Mouse (Mus musculus): Measurements from ENCODE around the gene Ddx54. TPM values are rescaled to one million over a fixed set of nuclear protein-coding genes. Genes with fewer than 3 reads are reported as not detected.

Ddx54 gene
- polyA plus RNA-seq, 2 experiments = 9.9 to 12.4 TPM

GRCm38 (mm10) chr5:120568964-120569363 lies 43.6 kb upstream of the Ddx54 start:
- Histone ChIP-seq H3K4me1 (replicated peaks; ENCODE audit: control insufficient read depth in 2 of 2, insufficient read depth in 2 of 2, low read length in 1 of 2) (peaks cover 0 to 19% of the 10 kb centered on the region in 2 experiments; a peak in 2 of 4 replicates), H3K27ac (no peak overlapping the region), H3K9me3 (ENCODE audit: control insufficient read depth, low read length) (no peaks in the 10 kb centered on the region), H3K27me3 (ENCODE audit: control insufficient read depth, insufficient read depth, low read length) (no peaks in the 10 kb centered on the region), H3K4me2 (ENCODE audit: low read depth) (no peak overlapping the region), H3K4me3 (ENCODE audit: insufficient read depth in 1 of 2, low read depth in 2 of 2, low read length in 2 of 2) (no peak overlapping the region), H3K36me3 (replicated peaks; ENCODE audit: control insufficient read depth, insufficient read depth, low read depth) (no peaks in the 10 kb centered on the region; the same call in 1 of the 2 replicates), H3K9ac (replicated peaks) (no peak overlapping the region)
- 48% methylated on average over 4 of the region's 4 CpGs for WGBS (ENCODE audit: insufficient replicate concordance)
- TF ChIP-seq EP300 (IDR thresholded peaks at IDR 0.05; ENCODE audit: low read depth) (no peak), CTCF (IDR thresholded peaks at IDR 0.05; ENCODE audit: low read depth) (no peak)
- no peak for ATAC-seq (ENCODE audit: insufficient read depth)
- no peak for DNase-seq (ENCODE audit: low read depth in 3 of 3, low spot score in 3 of 3)

DNA sequence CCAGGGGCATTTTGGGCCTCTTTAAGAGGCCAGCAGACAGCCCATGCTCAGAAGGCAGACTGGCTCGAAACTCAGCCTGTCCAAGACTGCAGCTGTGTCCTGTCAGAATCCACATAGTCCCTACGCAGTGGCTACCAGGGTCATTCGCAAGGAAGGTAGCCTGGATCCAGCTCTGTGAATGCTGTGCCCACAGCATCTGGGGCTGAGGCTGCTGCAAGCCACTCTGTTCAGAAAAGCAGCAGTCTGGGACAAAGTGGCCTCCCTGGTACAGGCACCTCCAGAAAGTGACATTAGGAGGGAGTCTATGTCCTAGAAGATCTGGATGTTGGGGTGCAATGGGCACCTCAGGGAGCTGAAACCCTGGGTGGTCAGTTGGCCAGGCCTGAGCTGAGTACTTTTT lies 42.7 kb upstream of the Ddx54 start:
- DNase-seq (ENCODE audit: low read depth in 3 of 3, low spot score in 3 of 3) (no peak), ATAC-seq (ENCODE audit: insufficient read depth) (no peak)
- Histone ChIP-seq H3K9me3 (ENCODE audit: control insufficient read depth, low read length) (no peaks in the 10 kb centered on the region), H3K4me3 (ENCODE audit: insufficient read depth in 1 of 2, low read depth in 2 of 2, low read length in 2 of 2) (no peak overlapping the region), H3K27ac (no peak overlapping the region), H3K27me3 (ENCODE audit: control insufficient read depth, insufficient read depth, low read length) (no peaks in the 10 kb centered on the region), H3K4me2 (ENCODE audit: low read depth) (no peak overlapping the region), H3K9ac (replicated peaks) (no peak overlapping the region), H3K4me1 (replicated peaks; ENCODE audit: control insufficient read depth in 2 of 2, insufficient read depth in 2 of 2, low read length in 1 of 2) (peaks cover 0 to 15% of the 10 kb centered on the region in 2 experiments; a peak in 2 of 4 replicates), H3K36me3 (replicated peaks; ENCODE audit: control insufficient read depth, insufficient read depth, low read depth) (no peaks in the 10 kb centered on the region; the same call in 1 of the 2 replicates)
- TF ChIP-seq CTCF (IDR thresholded peaks at IDR 0.05; ENCODE audit: low read depth) (no peak), EP300 (IDR thresholded peaks at IDR 0.05; ENCODE audit: low read depth) (no peak)
- 93% methylated on average over 3 of the region's 3 CpGs for WGBS (ENCODE audit: insufficient replicate concordance)

DNA sequence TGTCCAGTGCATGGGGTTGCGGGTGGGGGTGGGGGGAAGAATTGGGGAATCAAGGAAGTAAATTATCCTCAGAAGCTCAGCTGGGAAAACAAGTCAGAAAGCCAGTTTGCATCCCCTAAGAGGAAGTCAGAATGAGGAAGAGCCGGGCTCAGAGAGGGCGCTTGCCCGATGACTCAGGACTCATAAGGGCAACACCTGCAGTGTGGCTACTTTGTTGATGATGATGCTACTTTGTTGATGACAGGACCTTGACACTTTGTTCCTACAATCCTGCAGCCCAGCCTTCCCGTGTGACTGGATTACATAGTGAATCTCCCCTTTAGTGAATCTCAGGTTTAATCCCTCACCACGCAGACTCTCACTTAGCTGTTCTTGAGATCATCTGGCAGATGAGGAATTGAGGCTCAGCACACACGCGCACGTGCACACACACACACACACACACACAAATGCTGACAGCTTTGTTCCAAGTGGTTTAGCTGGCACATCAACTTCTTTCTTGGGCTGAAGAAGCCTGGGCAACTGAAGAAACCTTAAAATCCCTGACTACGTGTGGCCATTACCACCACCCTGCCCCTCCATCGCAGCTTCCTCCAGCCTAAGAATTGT lies 42.1 kb upstream of the Ddx54 start:
- Histone ChIP-seq H3K4me3 (ENCODE audit: insufficient read depth in 1 of 2, low read depth in 2 of 2, low read length in 2 of 2) (no peak overlapping the region), H3K4me1 (replicated peaks; ENCODE audit: control insufficient read depth in 2 of 2, insufficient read depth in 2 of 2, low read length in 1 of 2) (peaks cover 0 to 14% of the 10 kb centered on the region in 2 experiments; a peak in 2 of 4 replicates), H3K27me3 (ENCODE audit: control insufficient read depth, insufficient read depth, low read length) (no peaks in the 10 kb centered on the region), H3K27ac (no peak overlapping the region), H3K36me3 (replicated peaks; ENCODE audit: control insufficient read depth, insufficient read depth, low read depth) (no peaks in the 10 kb centered on the region; the same call in 1 of the 2 replicates), H3K4me2 (ENCODE audit: low read depth) (no peak overlapping the region), H3K9ac (replicated peaks) (no peak overlapping the region), H3K9me3 (ENCODE audit: control insufficient read depth, low read length) (no peaks in the 10 kb centered on the region)
- no peak for TF ChIP-seq EP300 (IDR thresholded peaks at IDR 0.05; ENCODE audit: low read depth)
- TF ChIP-seq CTCF (IDR thresholded peaks at IDR 0.05; ENCODE audit: low read depth) = no peak
- no peak for DNase-seq (ENCODE audit: low read depth in 3 of 3, low spot score in 3 of 3)
- WGBS (ENCODE audit: insufficient replicate concordance) = 61% methylated on average over 11 of the region's 11 CpGs
- ATAC-seq (ENCODE audit: insufficient read depth) = no peak

- no peak overlapping the region for H3K4me3 ChIP-seq (ENCODE audit: insufficient read depth in 1 of 2, low read depth in 2 of 2, low read length in 2 of 2)
- H3K4me1 ChIP-seq (replicated peaks; ENCODE audit: control insufficient read depth in 2 of 2, insufficient read depth in 2 of 2, low read length in 1 of 2) = peaks cover 0 to 16% of the 10 kb centered on the region in 2 experiments; a peak in 3 of 4 replicates
- TF ChIP-seq CTCF (IDR thresholded peaks at IDR 0.05; ENCODE audit: low read depth) (no peak), EP300 (IDR thresholded peaks at IDR 0.05; ENCODE audit: low read depth) (no peak)
- 80% methylated on average over 14 of the region's 14 CpGs for WGBS (ENCODE audit: insufficient replicate concordance)
- ATAC-seq (ENCODE audit: insufficient read depth) (no peak), DNase-seq (ENCODE audit: low read depth in 3 of 3, low spot score in 3 of 3) (no peak)
- no peak overlapping the region for H3K9ac ChIP-seq (replicated peaks)
- H3K36me3 ChIP-seq (replicated peaks; ENCODE audit: control insufficient read depth, insufficient read depth, low read depth) = peaks cover 3% of the 10 kb centered on the region
- no peak overlapping the region for H3K27ac ChIP-seq
- H3K9me3 ChIP-seq (ENCODE audit: control insufficient read depth, low read length) = no peaks in the 10 kb centered on the region
- no peaks in the 10 kb centered on the region for H3K27me3 ChIP-seq (ENCODE audit: control insufficient read depth, insufficient read depth, low read length)
- H3K4me2 ChIP-seq (ENCODE audit: low read depth) = no peak overlapping the region
Measured at GRCm38 (mm10) chr5:120571056-120571740, 41.3 kb upstream of the Ddx54 start.

DNA sequence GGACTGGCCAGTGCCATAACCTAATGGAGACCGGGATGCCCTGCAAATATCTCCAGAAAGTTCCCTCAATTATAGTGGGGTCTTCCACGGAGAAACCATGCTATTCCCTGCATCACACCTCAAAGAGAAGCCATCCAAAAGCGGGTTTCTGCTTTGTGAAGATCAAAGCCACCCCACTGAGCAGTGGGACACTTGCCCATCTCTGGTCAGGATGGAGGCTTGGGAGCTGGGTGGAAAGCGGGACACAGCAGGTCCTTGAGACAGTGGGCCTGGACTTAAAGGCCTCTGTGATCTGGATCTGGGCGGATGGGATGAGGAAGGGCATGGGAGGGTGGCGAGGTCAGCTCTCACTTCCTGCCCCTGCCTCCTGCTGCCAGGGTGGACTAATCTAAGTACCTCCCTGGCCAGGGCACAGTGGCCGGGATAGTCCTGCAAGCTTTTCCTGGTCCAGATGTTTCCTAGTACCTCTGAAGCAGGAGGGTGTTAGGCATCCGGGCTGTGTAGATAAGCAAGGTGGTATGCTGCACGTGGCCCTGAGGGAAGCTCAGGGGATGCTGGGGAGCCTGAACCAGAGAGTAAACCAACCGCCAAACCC lies 38.0 kb upstream of the Ddx54 start:
- 62% methylated on average over 10 of the region's 10 CpGs for WGBS (ENCODE audit: insufficient replicate concordance)
- H3K9ac ChIP-seq (replicated peaks) = no peak overlapping the region
- DNase-seq (ENCODE audit: low read depth in 3 of 3, low spot score in 3 of 3) (no peak), ATAC-seq (ENCODE audit: insufficient read depth) (no peak)
- no peak overlapping the region for H3K4me3 ChIP-seq (ENCODE audit: insufficient read depth in 1 of 2, low read depth in 2 of 2, low read length in 2 of 2)
- H3K4me1 ChIP-seq (replicated peaks; ENCODE audit: control insufficient read depth in 2 of 2, insufficient read depth in 2 of 2, low read length in 1 of 2) = peaks cover 29 to 38% of the 10 kb centered on the region in 2 experiments
- H3K4me2 ChIP-seq (ENCODE audit: low read depth) = no peak overlapping the region
- H3K36me3 ChIP-seq (replicated peaks; ENCODE audit: control insufficient read depth, insufficient read depth, low read depth) = peaks cover 3% of the 10 kb centered on the region
- H3K27me3 ChIP-seq (ENCODE audit: control insufficient read depth, insufficient read depth, low read length) = no peaks in the 10 kb centered on the region
- no peaks in the 10 kb centered on the region for H3K9me3 ChIP-seq (ENCODE audit: control insufficient read depth, low read length)
- no peak overlapping the region for H3K27ac ChIP-seq
- TF ChIP-seq EP300 (IDR thresholded peaks at IDR 0.05; ENCODE audit: low read depth) = no peak
- no peak for TF ChIP-seq CTCF (IDR thresholded peaks at IDR 0.05; ENCODE audit: low read depth)

Measured in liver, embryonic 14.5 days (tissue).